Mouse (Mus musculus) embryonic fibroblast, embryonic 13.5 days (primary cell): ENCODE data around the gene Zfp62.

Experiments used
- CTCF ChIP-seq: IDR thresholded peaks from 2 replicates; pipeline ENCODE4 v1.5.1; 2011; ENCODE audit warnings: mild to moderate bottlenecking, control low read depth, low read length, moderate library complexity, borderline replicate concordance; ENCODE audit not compliant: insufficient read depth
- POLR2A ChIP-seq: IDR thresholded peaks from 2 replicates; pipeline ENCODE4 v1.6.1; 2011; ENCODE audit warnings: low read depth, mild to moderate bottlenecking, control low read depth, low read length, moderate library complexity

DNA sequence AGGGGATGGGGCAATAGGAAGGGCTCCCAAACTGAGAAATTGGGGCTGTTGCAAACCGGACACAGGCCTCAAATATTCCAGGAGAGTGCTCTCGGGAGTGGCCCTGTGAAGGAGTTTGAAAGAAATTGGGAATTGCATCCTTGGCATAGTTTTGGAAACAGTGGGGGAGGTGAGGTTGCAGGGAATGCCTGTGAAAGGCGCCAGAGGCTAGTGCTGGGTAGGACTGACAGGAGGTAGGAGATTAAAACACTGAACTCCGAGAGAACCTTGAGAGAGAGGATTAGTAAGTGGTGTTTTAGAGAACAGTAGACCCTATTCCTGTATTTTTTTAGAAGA lies 41.5 kb downstream of the Zfp62 start:
- no peak for TF ChIP-seq CTCF
- 0 out of 2 replicates have a peak, but pooled peaks have one; percentile 30 for TF ChIP-seq POLR2A
